Mouse (Mus musculus) neural tube, embryonic 11.5 days (tissue): ENCODE measurements around the gene Fstl4. TPM values are rescaled to one million over a fixed set of nuclear protein-coding genes. Genes with fewer than 3 reads are reported as not detected.

Experiments
- ATAC-seq: fragments of 200-750 bp; cut with Nextera tagmentation; 2 replicates; pipeline ENCODE4 v1.8.0; 2017; ENCODE audit warnings: moderate number of reproducible peaks, mild to moderate bottlenecking, moderate TSS enrichment, moderate library complexity; ENCODE audit not compliant: insufficient read depth, low FRiP score, low TSS enrichment
- DNase-seq: peaks from one replicate; pipeline ENCODE4 v3.0.0-alpha.2; 2015; ENCODE audit warnings: low spot score
- H3K27ac ChIP-seq: fragments of 300-500 bp; sonication (generic); 2 replicates; pipeline ENCODE4 v1.5.1; 2014; ENCODE audit warnings: low read depth, mild to moderate bottlenecking, low read length
- H3K27me3 ChIP-seq: fragments of 300-500 bp; sonication (generic); 2 replicates; pipeline ENCODE4 v1.6.1; 2014; ENCODE audit warnings: mild to moderate bottlenecking, low read length, mixed read lengths; ENCODE audit not compliant: control insufficient read depth, insufficient read depth
- H3K36me3 ChIP-seq: fragments of 300-500 bp; sonication (generic); 2 replicates; pipeline ENCODE4 v1.6.1; 2014; ENCODE audit warnings: mild to moderate bottlenecking, low read length, moderate library complexity, mixed read lengths; ENCODE audit not compliant: control insufficient read depth, insufficient read depth
- H3K4me1 ChIP-seq: fragments of 300-500 bp; sonication (generic); 2 replicates; pipeline ENCODE4 v1.6.1; 2014; ENCODE audit warnings: low read length, mixed read lengths; ENCODE audit not compliant: control insufficient read depth, insufficient read depth
- H3K4me2 ChIP-seq: fragments of 300-500 bp; sonication (generic); 2 replicates; pipeline ENCODE4 v1.6.1; 2014; ENCODE audit warnings: low read depth, mild to moderate bottlenecking, moderate library complexity
- H3K4me3 ChIP-seq: fragments of 300-500 bp; sonication (generic); 2 replicates; pipeline ENCODE4 v1.5.1; 2014; ENCODE audit warnings: low read depth, low read length
- H3K9ac ChIP-seq: fragments of 300-500 bp; sonication (generic); 2 replicates; pipeline ENCODE4 v1.6.1; 2014; ENCODE audit warnings: mild to moderate bottlenecking, low read length
- H3K9me3 ChIP-seq: fragments of 300-500 bp; sonication (generic); 2 replicates; pipeline ENCODE4 v1.6.1; 2016; ENCODE audit warnings: low read length; ENCODE audit not compliant: control insufficient read depth
- WGBS: fragments of 180-500 bp; shearing (Covaris S2); extraction: QIAGEN DNeasy Blood & Tissue Kit; methylation state at CpG from one replicate; pipeline ENCODE4 v1.1.7; 2014; 5-methylcytosine and 5-hydroxymethylcytosine counted together
- polyA plus RNA-seq: library from polyadenylated mRNA; unstranded; fragments of >200 nt; fragmentation: Nextera tagmentation; extraction: Ambion mirVana; gene quantifications from 2 replicates; pipeline ENCODE4 v1.2.1, GENCODE M21; 2014

Gene Fstl4
- polyA plus RNA-seq, 1 experiment from 2014 or later = 3.5 TPM

DNA sequence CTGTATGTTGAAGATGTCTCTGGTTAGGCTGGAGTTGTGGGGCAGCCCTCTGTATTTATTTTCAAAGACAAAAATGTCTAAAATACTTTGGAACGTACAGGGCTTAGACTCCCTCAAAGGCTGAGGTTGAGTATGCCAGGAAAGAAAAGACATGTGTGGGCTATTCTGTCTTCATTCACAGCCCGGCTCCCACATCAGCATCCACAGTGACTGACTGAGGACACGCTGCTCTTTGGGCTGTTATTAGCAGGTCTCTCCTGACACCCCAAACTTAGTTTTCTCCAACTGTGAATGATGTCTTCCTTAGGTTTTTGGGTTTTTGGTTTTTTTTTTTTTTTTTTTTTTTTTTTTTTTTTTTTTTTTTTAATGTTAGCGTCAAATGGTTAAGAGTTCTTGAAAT lies 51.6 kb downstream of the Fstl4 start:
- ATAC-seq = no peak
- WGBS = 87% methylated on average over 4 of the region's 4 CpGs

DNA sequence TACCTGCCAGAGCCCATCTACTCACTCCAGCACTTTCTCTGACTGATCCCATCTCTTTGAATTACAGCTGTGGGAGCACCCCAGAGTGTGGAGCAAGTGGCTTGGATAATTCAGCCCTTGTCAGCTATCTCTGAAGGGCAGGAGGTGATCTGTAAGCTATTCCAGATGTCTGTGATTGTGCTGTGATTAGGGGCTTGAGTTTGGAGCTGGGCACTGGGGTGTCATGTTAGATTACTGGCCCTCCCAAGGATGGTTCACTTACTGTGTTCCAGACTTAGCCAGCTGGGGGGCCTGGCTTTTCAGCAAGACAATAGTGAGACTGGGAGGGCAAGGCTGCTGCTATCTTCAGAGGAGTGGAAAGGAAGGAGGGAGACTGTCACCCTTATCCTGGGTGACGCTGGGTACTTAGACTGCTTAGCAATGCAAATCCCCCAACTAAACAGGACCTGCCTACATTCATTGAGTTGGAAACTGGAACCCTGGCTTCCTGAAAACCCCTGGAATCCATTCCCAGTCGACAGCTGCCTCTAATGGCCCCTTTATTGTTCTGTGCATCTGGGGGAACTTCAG lies 56.0 kb downstream of the Fstl4 start:
- 13% methylated on average over 2 of the region's 2 CpGs for WGBS

More for the DNA sequence above, 51.6 kb downstream of the Fstl4 start:
- Histone ChIP-seq H3K4me1 (no peaks in the 10 kb centered on the region), H3K9me3 (no peaks in the 10 kb centered on the region), H3K4me3 (no peak overlapping the region), H3K36me3 (no peaks in the 10 kb centered on the region), H3K4me2 (no peak overlapping the region), H3K27ac (no peak overlapping the region), H3K9ac (no peak overlapping the region), H3K27me3 (no peaks in the 10 kb centered on the region)
- DNase-seq = no peak

DNA sequence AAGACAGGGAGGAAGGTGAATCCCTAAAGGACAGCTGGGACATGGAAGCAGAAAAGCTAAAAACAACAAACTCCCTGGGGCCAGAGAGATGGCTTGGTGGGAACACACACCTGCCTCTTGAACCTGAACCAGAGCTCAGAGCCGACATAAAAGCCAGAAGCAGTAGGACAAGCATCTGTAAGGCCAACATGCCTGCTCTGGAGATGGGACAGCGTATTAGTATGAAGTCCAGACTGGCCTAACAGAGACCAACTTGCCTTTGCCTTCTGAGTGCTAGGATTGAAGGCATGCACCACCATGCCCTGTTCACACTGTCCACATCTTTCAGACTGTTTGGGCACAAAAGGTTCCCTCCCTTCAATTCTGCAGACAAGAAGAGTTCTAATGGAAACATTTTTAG lies 62.2 kb downstream of the Fstl4 start:
- no peaks in the 10 kb centered on the region for H3K27me3 ChIP-seq
- H3K4me1 ChIP-seq = no peaks in the 10 kb centered on the region
- no peak for DNase-seq
- no peak overlapping the region for H3K9ac ChIP-seq
- H3K4me3 ChIP-seq = no peak overlapping the region
- no peak overlapping the region for H3K4me2 ChIP-seq
- no peaks in the 10 kb centered on the region for H3K36me3 ChIP-seq
- no peak overlapping the region for H3K27ac ChIP-seq
- 83% methylated on average over 2 of the region's 2 CpGs for WGBS
- no peaks in the 10 kb centered on the region for H3K9me3 ChIP-seq
- no peak for ATAC-seq

More for the DNA sequence above, 56.0 kb downstream of the Fstl4 start:
- no peaks in the 10 kb centered on the region for H3K4me1 ChIP-seq
- ATAC-seq = no peak
- no peak for DNase-seq
- no peaks in the 10 kb centered on the region for H3K36me3 ChIP-seq
- no peak overlapping the region for H3K4me2 ChIP-seq
- no peak overlapping the region for H3K27ac ChIP-seq
- H3K27me3 ChIP-seq = no peaks in the 10 kb centered on the region
- H3K9ac ChIP-seq = no peak overlapping the region
- H3K4me3 ChIP-seq = no peak overlapping the region
- no peaks in the 10 kb centered on the region for H3K9me3 ChIP-seq

DNA sequence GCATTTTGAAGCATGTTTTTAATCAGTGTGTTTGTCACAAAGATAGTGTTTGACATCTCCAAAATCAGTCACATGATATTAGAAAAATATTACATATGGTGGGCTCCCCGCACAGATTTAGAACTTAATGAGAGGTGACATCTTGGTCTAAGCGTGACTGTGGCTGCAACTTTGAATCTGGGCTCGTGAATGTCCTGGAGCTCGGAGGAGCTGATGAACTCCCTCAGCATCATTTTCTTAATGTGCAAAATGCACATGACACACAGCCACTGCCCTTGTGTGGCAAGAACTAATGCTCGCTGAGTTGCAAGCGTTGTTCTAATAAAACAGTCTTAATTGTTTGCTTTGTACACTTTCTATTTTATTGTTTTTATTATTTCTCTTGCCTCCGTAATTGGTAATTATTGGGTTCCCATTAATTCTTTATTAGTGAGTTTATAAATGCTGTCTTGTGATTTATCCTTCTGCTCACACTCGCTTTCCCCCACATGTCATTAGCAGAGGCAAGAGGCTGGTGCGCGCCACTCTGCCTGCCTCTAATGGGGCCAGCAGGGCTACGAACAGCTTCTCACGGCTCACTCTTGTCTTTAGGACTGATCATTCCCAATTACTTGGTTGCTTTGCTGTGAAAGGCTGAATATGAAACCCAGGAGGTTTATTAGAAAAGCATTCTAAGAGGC lies 67.3 kb downstream of the Fstl4 start:
- DNase-seq = no peak

DNA sequence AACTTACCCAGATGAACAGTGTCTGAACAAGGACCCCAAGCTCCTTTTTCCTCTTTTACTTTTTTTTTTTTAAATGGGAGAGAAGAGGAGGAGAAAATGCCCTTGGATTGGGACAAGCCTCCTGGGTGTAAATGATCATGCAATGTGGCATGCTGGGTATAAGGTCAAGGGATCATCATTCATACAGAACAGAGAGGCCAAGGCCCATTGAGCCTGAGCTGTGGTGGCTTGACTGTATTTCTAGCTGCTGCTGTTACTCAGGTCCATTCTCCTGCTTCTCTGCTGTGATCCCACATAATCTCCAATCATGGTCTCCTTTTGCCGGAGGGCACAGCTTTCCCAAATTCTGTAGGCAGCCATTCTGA lies 67.9 kb downstream of the Fstl4 start:
- WGBS = 96% methylated on average over 1 of the region's 1 CpGs
- Histone ChIP-seq H3K27me3 (no peaks in the 10 kb centered on the region), H3K4me2 (no peak overlapping the region), H3K9ac (no peak overlapping the region), H3K27ac (no peak overlapping the region), H3K9me3 (no peaks in the 10 kb centered on the region), H3K36me3 (no peaks in the 10 kb centered on the region), H3K4me3 (no peak overlapping the region), H3K4me1 (no peaks in the 10 kb centered on the region)
- no peak for ATAC-seq
- no peak for DNase-seq

More for the DNA sequence above, 67.3 kb downstream of the Fstl4 start:
- Histone ChIP-seq H3K9me3 (no peaks in the 10 kb centered on the region), H3K36me3 (no peaks in the 10 kb centered on the region), H3K27me3 (no peaks in the 10 kb centered on the region), H3K4me2 (no peak overlapping the region), H3K4me1 (no peaks in the 10 kb centered on the region), H3K9ac (no peak overlapping the region), H3K27ac (no peak overlapping the region), H3K4me3 (no peak overlapping the region)
- ATAC-seq = no peak
- WGBS = 77% methylated on average over 12 of the region's 12 CpGs

DNA sequence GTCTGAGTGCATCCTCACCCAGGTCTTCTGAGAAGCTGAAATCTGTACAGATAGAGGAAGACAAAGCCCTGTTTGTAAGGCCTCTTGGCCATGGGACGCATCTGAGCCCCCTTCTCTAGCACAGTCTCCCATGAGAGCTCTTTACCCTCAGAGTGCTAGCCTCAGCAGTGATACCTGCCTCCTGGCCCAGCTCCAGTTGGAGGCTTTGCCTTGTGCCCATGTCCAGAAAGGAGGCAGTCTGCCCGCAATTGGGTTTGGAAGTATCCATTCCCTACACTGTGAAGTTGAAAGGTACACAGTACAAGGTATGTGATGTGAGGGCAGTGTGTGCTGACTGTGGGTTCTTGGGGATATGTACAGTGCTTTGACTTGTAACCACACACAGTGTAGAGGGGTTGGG lies 84.3 kb downstream of the Fstl4 start:
- no peak overlapping the region for H3K4me2 ChIP-seq
- WGBS = 89% methylated on average over 2 of the region's 2 CpGs
- H3K4me1 ChIP-seq = no peaks in the 10 kb centered on the region
- no peaks in the 10 kb centered on the region for H3K9me3 ChIP-seq
- ATAC-seq = no peak
- no peak for DNase-seq
- no peaks in the 10 kb centered on the region for H3K27me3 ChIP-seq
- no peak overlapping the region for H3K27ac ChIP-seq
- H3K36me3 ChIP-seq = no peaks in the 10 kb centered on the region
- no peak overlapping the region for H3K4me3 ChIP-seq
- H3K9ac ChIP-seq = no peak overlapping the region

DNA sequence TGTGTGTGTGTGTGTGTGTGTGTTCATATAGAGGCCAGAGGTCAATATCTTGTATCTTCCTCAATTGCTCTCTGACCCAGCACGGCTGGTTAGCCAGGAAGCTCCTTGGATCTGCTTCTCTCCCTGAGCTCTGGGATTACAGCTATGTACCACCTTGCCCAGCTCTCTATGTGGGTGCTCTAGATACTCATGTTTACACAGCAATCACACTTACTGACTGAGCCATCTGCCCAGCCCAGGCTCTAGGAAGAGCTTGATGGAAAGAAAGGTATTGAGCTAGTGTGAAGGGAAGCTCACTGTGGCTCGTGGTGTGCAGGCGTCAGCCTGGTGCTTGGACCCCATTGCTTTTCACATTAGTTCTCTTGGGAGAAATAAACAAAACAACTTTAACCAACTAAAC lies 85.6 kb downstream of the Fstl4 start:
- 83% methylated on average over 3 of the region's 3 CpGs for WGBS
- Histone ChIP-seq H3K27ac (no peak overlapping the region), H3K27me3 (no peaks in the 10 kb centered on the region), H3K4me2 (no peak overlapping the region), H3K4me3 (no peak overlapping the region), H3K36me3 (no peaks in the 10 kb centered on the region), H3K4me1 (no peaks in the 10 kb centered on the region), H3K9me3 (no peaks in the 10 kb centered on the region), H3K9ac (no peak overlapping the region)
- no peak for DNase-seq
- ATAC-seq = no peak

DNA sequence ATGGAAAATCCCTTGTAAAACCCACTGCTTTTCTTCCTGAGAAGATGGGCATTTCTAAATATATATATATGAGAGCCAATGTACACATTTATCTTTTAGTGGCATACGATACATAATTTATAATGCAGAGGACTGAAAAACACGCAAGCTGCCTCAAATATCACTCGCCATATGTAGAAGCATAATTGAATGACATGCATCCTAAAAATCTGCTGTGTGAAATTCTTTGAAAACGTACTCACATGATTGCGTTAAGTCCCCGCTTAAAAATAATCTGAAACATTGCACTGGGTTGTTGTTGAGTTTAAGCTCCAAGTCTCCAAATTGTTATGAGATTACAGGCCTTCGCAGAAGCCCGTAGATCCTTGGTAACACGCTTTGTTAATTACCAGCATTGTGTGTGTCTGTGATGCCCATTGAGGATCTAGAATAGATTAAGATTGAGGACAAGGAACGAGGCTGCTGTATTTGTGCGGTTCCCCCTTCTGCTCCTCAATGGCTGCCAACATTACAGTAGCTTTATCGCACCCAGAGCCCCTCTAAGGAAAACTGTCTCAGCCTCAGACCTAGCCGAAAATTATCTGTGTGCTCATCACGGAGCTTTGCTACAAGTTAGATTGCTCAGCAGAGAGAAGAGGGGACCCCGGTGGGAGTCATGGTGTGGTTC lies 108.5 kb downstream of the Fstl4 start:
- Histone ChIP-seq H3K27me3 (no peaks in the 10 kb centered on the region), H3K27ac (no peak overlapping the region), H3K9me3 (no peaks in the 10 kb centered on the region), H3K4me1 (no peaks in the 10 kb centered on the region), H3K4me3 (no peak overlapping the region), H3K9ac (no peak overlapping the region), H3K4me2 (no peak overlapping the region), H3K36me3 (no peaks in the 10 kb centered on the region)
- DNase-seq = no peak
- ATAC-seq = no peak
- 92% methylated on average over 15 of the region's 15 CpGs for WGBS
